Mouse (Mus musculus): ENCODE data around the gene Gm11168.
"Not testable (repeated sequence)": the region's sequence is repeated elsewhere in the genome, so short reads cannot be mapped to it uniquely, and the experiment has no call there.

GRCm38 (mm10) chr9:3027200-3027599 is 24.1 kb downstream of the Gm11168 start:
- not testable (repeated sequence) for TF ChIP-seq CTCF (IDR thresholded peaks at IDR 0.05; ENCODE audit: borderline replicate concordance, insufficient read depth, low read length); POLR2A (IDR thresholded peaks at IDR 0.05; ENCODE audit: low read depth, low read length)
